Mouse (Mus musculus) CH12.LX (cell line): ENCODE data around the gene Fam114a1. TPM values are rescaled to one million over a fixed set of nuclear protein-coding genes. Genes with fewer than 3 reads are reported as not detected.

Experiments
- DNase-seq: peaks from one replicate; pipeline ENCODE4 v3.0.0-alpha.2; 2013; ENCODE audit errors: extremely low read depth
- H3K27ac ChIP-seq: 2 replicates; pipeline ENCODE4 v1.5.1; 2012; ENCODE audit warnings: low read depth, mild to moderate bottlenecking, control low read depth, moderate library complexity; ENCODE audit not compliant: insufficient read depth
- H3K27me3 ChIP-seq: replicated peaks from 2 replicates; pipeline ENCODE3; 2012; ENCODE audit warnings: inconsistent platforms
- H3K36me3 ChIP-seq, 2 experiments: replicated peaks in 1 of 2; 2 replicates each; pipeline versions ENCODE3 to v1.6.1; 2012; ENCODE audit warnings: inconsistent platforms in 1 of 2, low read length in 1 of 2, mild to moderate bottlenecking in 1 of 2, mixed read lengths in 1 of 2, moderate library complexity in 1 of 2; ENCODE audit not compliant: control insufficient read depth in 1 of 2, insufficient read depth in 1 of 2
- H3K4me1 ChIP-seq, 2 experiments: 2 replicates each; pipeline ENCODE4 v1.6.1; 2012; ENCODE audit warnings: inconsistent platforms in 1 of 2, moderate library complexity in 1 of 2; ENCODE audit not compliant: insufficient read depth in 2 of 2, control insufficient read depth in 1 of 2
- H3K4me2 ChIP-seq: 2 replicates; pipeline ENCODE4 v1.6.1; 2012; ENCODE audit warnings: low read depth, mild to moderate bottlenecking, control low read depth; ENCODE audit not compliant: poor library complexity, insufficient read depth, severe bottlenecking
- H3K4me3 ChIP-seq, 3 experiments: fragments of 150-350 bp in 1 of 3; sonication (generic) in 1 of 3; replicated peaks in 1 of 3; 2 replicates each; pipeline versions ENCODE3 to v1.5.1; 2011 to 2012; ENCODE audit warnings: low read depth in 2 of 3, low read length in 2 of 3, mild to moderate bottlenecking in 2 of 3, moderate library complexity in 2 of 3, control low read depth in 1 of 3, improper control_type of control experiment in 1 of 3, inconsistent platforms in 1 of 3, mixed read lengths in 1 of 3; ENCODE audit not compliant: poor library complexity in 1 of 3
- H3K79me2 ChIP-seq: replicated peaks from 2 replicates; pipeline ENCODE4 v1.6.1; 2012; ENCODE audit warnings: mild to moderate bottlenecking, moderate library complexity; ENCODE audit not compliant: control insufficient read depth, poor library complexity, insufficient read depth, severe bottlenecking; ENCODE audit errors: extremely low read depth
- H3K9ac ChIP-seq: 2 replicates; pipeline ENCODE4 v1.6.1; 2012; ENCODE audit warnings: low read depth, mild to moderate bottlenecking, control low read depth, moderate library complexity; ENCODE audit not compliant: insufficient read depth
- H3K9me3 ChIP-seq: replicated peaks from 2 replicates; pipeline ENCODE3; 2012; ENCODE audit warnings: low read length, inconsistent platforms, mixed read lengths
- CHD1 ChIP-seq: IDR thresholded peaks from 2 replicates; pipeline ENCODE4 v1.6.1; 2012; ENCODE audit warnings: low read depth, low read length, improper control_type of control experiment, inconsistent platforms
- CTCF ChIP-seq, 2 experiments: IDR thresholded peaks in 1 of 2; conservative IDR thresholded peaks in 1 of 2; 2 replicates each; pipeline ENCODE4 v1.5.1; 2011 to 2012; ENCODE audit warnings: low read depth in 2 of 2, low read length in 2 of 2, improper control_type of control experiment in 1 of 2, inconsistent platforms in 1 of 2, mild to moderate bottlenecking in 1 of 2, moderate library complexity in 1 of 2
- E2F4 ChIP-seq: IDR thresholded peaks from 2 replicates; pipeline ENCODE4 v1.6.1; 2011; ENCODE audit warnings: low read depth, low read length, improper control_type of control experiment; ENCODE audit not compliant: insufficient replicate concordance
- ELF1 ChIP-seq: IDR thresholded peaks from 2 replicates; pipeline ENCODE4 v1.6.1; 2014; ENCODE audit warnings: low read depth, mild to moderate bottlenecking, inconsistent platforms, low read length, improper control_type of control experiment
- EP300 ChIP-seq: IDR thresholded peaks from 2 replicates; pipeline ENCODE4 v1.6.1; 2011; ENCODE audit warnings: low read length, improper control_type of control experiment
- ETS1 ChIP-seq: conservative IDR thresholded peaks from 2 replicates; pipeline ENCODE4 v1.6.1; 2012; ENCODE audit warnings: low read depth, mild to moderate bottlenecking, inconsistent platforms, low read length, improper control_type of control experiment, moderate library complexity
- IRF4 ChIP-seq: IDR thresholded peaks from 2 replicates; pipeline ENCODE4 v1.6.1; 2014; ENCODE audit warnings: low read depth, mild to moderate bottlenecking, inconsistent platforms, low read length, improper control_type of control experiment
- JUND ChIP-seq: conservative IDR thresholded peaks from 2 replicates; pipeline ENCODE4 v1.6.1; 2011; ENCODE audit warnings: low read depth, low read length, improper control_type of control experiment
- KAT2A ChIP-seq: IDR thresholded peaks from 2 replicates; pipeline ENCODE4 v1.6.1; 2012; ENCODE audit warnings: low read length, improper control_type of control experiment, inconsistent platforms; ENCODE audit not compliant: insufficient replicate concordance
- MAFK ChIP-seq: IDR thresholded peaks from 2 replicates; pipeline ENCODE4 v1.6.1; 2011; ENCODE audit warnings: low read length, improper control_type of control experiment; ENCODE audit not compliant: insufficient replicate concordance
- MAX ChIP-seq: IDR thresholded peaks from 2 replicates; pipeline ENCODE4 v1.6.1; 2011; ENCODE audit warnings: low read length, improper control_type of control experiment
- MAZ ChIP-seq: IDR thresholded peaks from 2 replicates; pipeline ENCODE4 v1.6.1; 2012; ENCODE audit warnings: low read depth, mild to moderate bottlenecking, inconsistent platforms, low read length, improper control_type of control experiment, moderate library complexity
- MXI1 ChIP-seq: IDR thresholded peaks from 2 replicates; pipeline ENCODE4 v1.6.1; 2011; ENCODE audit warnings: mild to moderate bottlenecking, low read depth, low read length, improper control_type of control experiment
- NELFE ChIP-seq: IDR thresholded peaks from 2 replicates; pipeline ENCODE4 v1.6.1; 2011; ENCODE audit warnings: low read depth, low read length, improper control_type of control experiment
- NRF1 ChIP-seq: IDR thresholded peaks from 2 replicates; pipeline ENCODE4 v1.6.1; 2014; ENCODE audit warnings: low read depth, mild to moderate bottlenecking, inconsistent platforms, low read length, improper control_type of control experiment, moderate library complexity
- PAX5 ChIP-seq: IDR thresholded peaks from 2 replicates; pipeline ENCODE4 v1.6.1; 2012; ENCODE audit warnings: low read length, inconsistent platforms, mixed read lengths
- POLR2AphosphoS2 ChIP-seq: IDR thresholded peaks from 2 replicates; pipeline ENCODE4 v1.6.1; 2011; ENCODE audit warnings: low read depth, low read length, improper control_type of control experiment
- SIN3A ChIP-seq: IDR thresholded peaks from 2 replicates; pipeline ENCODE4 v1.6.1; 2012; ENCODE audit warnings: low read length, improper control_type of control experiment, inconsistent platforms
- TBP ChIP-seq: conservative IDR thresholded peaks from 2 replicates; pipeline ENCODE4 v1.6.1; 2011; ENCODE audit warnings: low read depth, low read length, improper control_type of control experiment
- UBTF ChIP-seq: IDR thresholded peaks from 2 replicates; pipeline ENCODE4 v1.6.1; 2012; ENCODE audit warnings: low read depth, mild to moderate bottlenecking, inconsistent platforms, low read length, improper control_type of control experiment, moderate library complexity
- USF2 ChIP-seq: conservative IDR thresholded peaks from 2 replicates; pipeline ENCODE4 v1.6.1; 2011; ENCODE audit warnings: low read depth, low read length, improper control_type of control experiment
- ZC3H11A ChIP-seq: IDR thresholded peaks from 2 replicates; pipeline ENCODE4 v1.6.1; 2012; ENCODE audit warnings: low read depth, mild to moderate bottlenecking, inconsistent platforms, low read length, improper control_type of control experiment
- ZMIZ1 ChIP-seq: IDR thresholded peaks from 2 replicates; pipeline ENCODE4 v1.6.1; 2012; ENCODE audit warnings: low read depth, mild to moderate bottlenecking, inconsistent platforms, low read length, improper control_type of control experiment
- ZNF384 ChIP-seq: IDR thresholded peaks from 2 replicates; pipeline ENCODE4 v1.6.1; 2012; ENCODE audit warnings: low read depth, low read length, improper control_type of control experiment, inconsistent platforms
- dilution Hi-C: fragments of 300-500 bp; cut with MboI; formaldehyde crosslinking; loops from 2 replicates; pipeline ENCODE4 v1.14.3; 2020; ENCODE audit warnings: low sequenced_read_pairs; ENCODE audit not compliant: extremely low pct_unique_long_range_greater_than_20kb, extremely low pct_ligation_motif_present
- in situ Hi-C: fragments of 300-500 bp; cut with MboI; formaldehyde crosslinking; loops from 3 replicates; pipeline ENCODE4 v1.14.3; 2019; ENCODE audit warnings: low sequenced_read_pairs, low pct_ligation_motif_present, low pct_unique_long_range_greater_than_20kb, mixed read lengths
- polyA plus RNA-seq: library from polyadenylated mRNA; unstranded; fragments of >175 nt; gene quantifications from 2 replicates; pipeline ENCODE4 v1.2.1, GENCODE M21; 2012; ENCODE audit warnings: low read depth; ENCODE audit not compliant: insufficient read length
- total RNA-seq, 2 experiments: library from RNA; depleted of rRNA; stranded (reverse); fragments of 300-350 nt in 1 of 2; fragments of >200 nt in 1 of 2; gene quantifications; 2 replicates each; pipeline ENCODE4 v1.2.3; 2012 to 2014

The Fam114a1 gene
- total and polyA plus RNA-seq, 3 experiments: 0.12 to 0.47 (median 0.27) TPM

DNA sequence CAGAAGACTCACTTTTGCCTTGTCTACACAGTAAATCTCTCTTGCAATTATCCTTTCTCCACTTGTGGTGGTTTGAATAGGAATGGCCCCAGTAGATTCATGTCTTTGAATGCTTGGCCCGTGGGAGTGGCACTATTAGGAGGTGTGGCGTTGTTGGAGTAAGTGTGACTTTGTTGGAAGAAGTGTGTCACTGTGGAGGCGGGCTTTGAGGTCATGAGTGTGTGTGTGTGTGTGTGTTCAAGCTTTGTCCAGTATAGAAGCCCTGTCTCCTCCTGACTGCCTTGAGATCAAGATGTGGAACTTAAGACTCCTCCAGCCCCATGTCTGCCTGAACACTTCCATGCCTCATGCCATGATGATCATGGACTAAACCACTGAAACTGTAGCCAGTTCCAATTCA, 6.1 kb upstream of the Fam114a1 start:
- in situ Hi-C loops: no loop called here
- H3K36me3 ChIP-seq: no peaks in the 10 kb centered on the region
- no peaks in the 10 kb centered on the region for H3K79me2 ChIP-seq
- dilution Hi-C loops: no loop called here
- no peak for DNase-seq
- TF ChIP-seq NELFE (no peak), NRF1 (no peak), JUND (no peak), ZMIZ1 (no peak), SIN3A (no peak), IRF4 (no peak), USF2 (no peak), EP300 (no peak), E2F4 (no peak), MAX (no peak), ETS1 (no peak), POLR2AphosphoS2 (no peak), KAT2A (no peak), MAFK (no peak), ELF1 (no peak), ZNF384 (no peak), PAX5 (no peak), UBTF (no peak), MAZ (no peak)
- no peaks in the 10 kb centered on the region for H3K27me3 ChIP-seq
- H3K27ac ChIP-seq: no peak overlapping the region
- H3K4me3 ChIP-seq: no peak overlapping the region
- no peak overlapping the region for H3K4me2 ChIP-seq
- no peaks in the 10 kb centered on the region for H3K9me3 ChIP-seq
- peaks cover 5 to 21% of the 10 kb centered on the region in 2 experiments for H3K4me1 ChIP-seq
- no peak overlapping the region for H3K9ac ChIP-seq

DNA sequence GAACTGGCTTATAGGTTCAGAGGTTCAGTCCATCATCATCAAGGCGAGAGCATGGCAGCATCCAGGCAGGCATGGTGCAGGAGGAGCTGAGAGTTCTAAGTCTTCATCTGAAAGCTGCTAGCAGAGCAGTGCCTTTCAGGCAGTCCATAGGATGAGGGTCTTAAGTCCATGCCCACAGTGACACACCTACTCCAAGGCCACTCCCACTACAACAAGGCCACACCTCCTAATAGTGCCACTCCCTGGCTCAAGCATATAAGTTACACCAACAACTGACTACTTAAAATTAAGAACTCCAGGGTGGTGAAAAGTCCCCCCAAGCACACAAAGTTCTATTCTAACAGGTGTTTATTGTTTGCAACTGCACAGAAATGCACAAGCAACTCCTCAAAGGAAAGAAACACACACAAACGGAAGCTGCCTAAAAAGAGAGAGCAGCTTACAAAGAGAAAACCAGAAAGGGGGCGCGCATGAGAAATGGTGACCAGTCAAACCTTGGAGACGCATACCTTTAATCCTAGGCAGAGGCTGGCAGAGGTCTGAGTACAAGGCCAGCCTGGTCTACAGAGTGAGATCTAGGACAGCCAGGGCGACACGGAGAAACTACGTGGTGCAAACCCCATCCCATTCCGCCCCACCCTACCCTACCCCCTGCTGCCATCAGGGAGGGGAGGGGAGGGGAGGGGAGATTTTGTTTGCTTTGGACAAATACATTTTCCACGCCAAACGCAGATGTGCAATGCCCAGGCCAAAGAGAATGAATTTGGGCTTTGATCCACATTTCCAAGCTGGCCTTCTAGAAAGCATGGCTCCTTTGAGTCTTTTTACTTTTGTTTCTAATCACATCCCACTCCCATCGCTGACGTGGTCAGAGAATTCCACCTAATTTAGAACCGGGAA, 660 bp upstream of the Fam114a1 start:
- no peak for TF ChIP-seq TBP
- peak; percentile 64 for TF ChIP-seq MXI1
- no peak for TF ChIP-seq NELFE
- 0 out of 2 replicates have a peak, but pooled peaks have one; percentile 30 for TF ChIP-seq CHD1
- peak in 1 of 2 experiments; percentile 30; a peak in 2 of 4 replicates for TF ChIP-seq CTCF (conservative IDR thresholded peaks at IDR 0.05 in 1 of 2, IDR thresholded peaks at IDR 0.05 in 1 of 2; ENCODE audit: low read depth in 2 of 2, low read length in 2 of 2)
- TF ChIP-seq ZC3H11A: no peak
- no peaks in the 10 kb centered on the region for H3K9me3 ChIP-seq

More for the DNA sequence above, 660 bp upstream of the Fam114a1 start:
- in situ Hi-C loops: no loop called here
- Histone ChIP-seq H3K4me2 (peak overlapping the region; percentile 65), H3K36me3 (no peaks in the 10 kb centered on the region), H3K4me3 (peak overlapping the region; percentile 66 to 79 (median 70)), H3K27me3 (peaks cover 11% of the 10 kb centered on the region), H3K4me1 (peaks cover 0 to 7% of the 10 kb centered on the region in 2 experiments; a peak in 2 of 4 replicates), H3K27ac (no peak overlapping the region), H3K79me2 (no peaks in the 10 kb centered on the region), H3K9ac (peak overlapping the region; percentile 17)
- dilution Hi-C loops: no loop called here
- peak; percentile 49 for DNase-seq
